Mouse (Mus musculus): ENCODE data around the gene Frmpd2.

DNA sequence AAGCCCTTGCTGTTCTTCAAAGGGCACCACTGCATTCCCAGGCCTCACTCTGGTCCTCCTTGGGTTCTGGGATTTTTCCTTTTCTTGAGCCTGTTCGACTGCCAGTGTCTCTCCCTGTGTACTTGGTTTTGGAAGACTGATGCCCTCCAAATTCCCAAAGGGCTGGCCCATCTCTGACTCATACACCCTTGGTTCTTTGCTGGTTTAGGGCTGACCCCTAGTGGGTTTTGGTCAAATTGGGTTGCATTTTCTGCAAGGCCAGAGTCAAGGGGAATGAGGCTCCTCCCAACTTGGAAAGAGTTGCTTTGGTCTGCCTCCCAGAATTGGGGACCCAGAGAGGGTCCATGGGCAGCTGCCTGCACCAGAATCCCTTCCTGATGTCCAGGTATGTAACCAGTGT is 62.0 kb downstream of the Frmpd2 start:
- TF ChIP-seq CTCF (IDR thresholded peaks at IDR 0.05; ENCODE audit: low read depth, low read length) (no peak), GATA1 (IDR thresholded peaks at IDR 0.05; ENCODE audit: borderline replicate concordance, low read length) (no peak)
